Mouse (Mus musculus): ENCODE data around the gene Olfr699. TPM values are rescaled to one million over a fixed set of nuclear protein-coding genes. Genes with fewer than 3 reads are reported as not detected.
"Not testable (repeated sequence)": the region's sequence is repeated elsewhere in the genome, so short reads cannot be mapped to it uniquely, and the experiment has no call there.

Gene Olfr699
- not detected for total RNA-seq (2021)
- long read RNA-seq, experiment 1 = 0 reads
- long read RNA-seq, experiment 2 = 0 reads

DNA sequence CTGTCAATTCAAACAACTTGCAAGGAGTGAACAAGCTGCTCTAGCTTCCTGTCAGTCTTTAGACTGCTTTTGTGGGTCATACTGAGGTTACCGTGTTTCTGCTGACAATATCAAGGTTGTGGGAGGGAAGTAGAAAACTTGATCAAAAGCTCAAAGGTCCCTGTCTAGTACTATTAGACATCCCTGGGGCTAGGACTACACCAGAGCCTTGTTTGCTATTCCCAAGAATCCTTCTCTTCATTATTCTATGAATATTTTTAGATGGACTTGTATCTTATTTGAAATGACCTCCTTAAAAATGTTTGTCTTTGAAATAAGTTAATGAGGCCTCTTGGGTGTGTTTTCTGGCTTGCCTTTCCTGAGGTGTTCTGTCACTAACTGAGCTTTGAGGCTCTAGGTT is at the start of gene Olfr699:
TSS of gene Olfr699 (minus strand) at position 101 of the 400 bp plus-strand sequence.
- no peak for DNase-seq

DNA sequence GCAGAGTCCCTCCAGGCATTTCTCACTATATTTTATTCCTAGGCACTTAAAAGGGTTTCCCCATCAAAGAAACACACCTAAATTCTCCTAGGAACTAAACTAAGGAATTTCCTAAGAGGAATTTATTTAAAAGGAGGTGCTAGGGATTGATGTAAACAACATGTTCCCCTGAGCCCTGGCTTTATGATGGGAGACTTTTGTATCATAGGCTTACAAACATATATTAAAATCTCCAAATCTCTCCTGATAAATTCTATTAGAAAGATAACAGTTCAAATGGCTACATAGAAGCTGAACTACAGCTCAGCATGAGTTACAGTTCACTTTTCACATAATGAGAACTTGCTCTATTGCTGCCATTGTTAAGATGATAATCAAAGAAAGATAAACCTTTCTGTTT is 40.8 kb upstream of the Olfr699 start, which contains the start of gene Olfr702:
TSS of gene Olfr702 (minus strand) at position 101 of the 400 bp plus-strand sequence.
- no peak for DNase-seq

DNA sequence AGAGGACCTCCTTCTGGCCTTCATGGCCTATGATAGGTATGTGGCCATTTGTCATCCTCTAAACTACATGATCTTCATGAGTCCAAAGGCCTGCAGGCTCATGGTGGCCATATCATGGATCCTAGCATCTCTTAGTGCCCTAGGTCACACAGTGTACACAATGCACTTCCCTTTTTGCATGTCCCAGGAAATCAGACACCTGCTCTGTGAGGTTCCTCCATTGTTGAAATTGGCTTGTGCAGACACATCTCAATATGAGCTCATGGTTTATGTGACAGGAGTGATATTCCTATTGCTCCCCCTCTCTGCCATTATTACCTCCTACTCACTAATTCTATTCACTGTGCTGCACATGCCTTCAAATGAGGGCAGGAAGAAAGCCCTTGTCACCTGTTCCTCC is 25.4 kb upstream of the Olfr699 start:
- no peak for DNase-seq

DNA sequence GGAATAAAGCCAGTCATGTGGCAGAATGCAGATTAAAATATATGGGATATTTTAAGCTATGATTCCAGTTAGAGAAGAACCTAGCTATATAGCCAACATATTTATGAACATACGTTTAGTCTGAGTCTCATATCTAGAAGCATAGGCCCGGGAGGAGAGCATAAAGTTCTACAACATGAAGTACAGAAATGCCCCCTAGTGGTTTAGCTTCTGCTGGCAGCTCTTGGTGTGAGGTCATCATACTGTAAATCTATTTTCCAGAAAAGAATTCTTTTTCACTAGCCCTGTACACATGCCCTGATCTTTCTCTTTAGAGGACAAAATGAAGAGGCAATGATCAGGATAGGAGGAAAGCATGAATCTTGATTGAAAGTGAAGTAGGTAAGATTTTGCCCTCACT is 22.8 kb upstream of the Olfr699 start:
- no peak for DNase-seq

DNA sequence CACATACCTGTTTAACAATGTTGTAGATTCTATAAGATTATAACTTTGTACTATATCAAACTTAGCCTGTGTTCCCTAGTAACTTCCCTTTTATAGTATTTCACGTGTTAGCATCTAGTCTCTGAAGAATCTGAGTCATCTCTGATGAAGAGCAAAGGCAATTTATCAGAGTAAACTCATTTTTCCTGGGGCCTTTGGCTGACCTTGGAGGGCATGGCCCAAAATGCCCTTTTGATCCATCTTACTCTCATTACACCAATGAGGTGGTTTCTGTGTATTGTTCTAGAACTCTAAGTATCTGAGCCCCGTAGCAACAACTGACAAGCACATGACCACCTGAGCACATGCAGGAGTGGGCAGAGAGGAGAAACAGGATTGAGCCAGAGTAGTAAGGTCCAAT is 20.8 kb upstream of the Olfr699 start, which contains the start of gene Olfr701:
TSS of gene Olfr701 (plus strand) at position 301 of the 400 bp plus-strand sequence.
- DNase-seq = no peak

DNA sequence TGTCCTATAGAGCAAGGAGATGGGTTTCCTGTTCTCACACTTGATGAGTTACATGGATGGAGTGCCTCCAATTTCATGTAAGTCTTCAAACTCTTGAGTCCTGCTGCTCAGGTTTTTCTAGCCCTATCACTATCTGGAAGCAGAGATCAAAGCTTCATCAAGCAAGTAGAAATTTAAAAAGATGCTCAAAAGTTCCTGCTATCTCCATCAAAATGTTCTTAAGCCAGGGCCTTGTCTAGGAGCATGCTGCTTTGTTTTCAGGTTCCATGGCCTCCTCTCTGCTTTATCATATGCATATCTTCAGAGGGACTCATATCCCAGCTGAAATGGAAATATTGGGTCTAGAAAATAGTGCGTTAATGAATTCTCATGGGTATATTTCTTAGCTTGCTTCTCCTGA is 15.7 kb upstream of the Olfr699 start, which contains the start of gene Olfr700:
TSS of gene Olfr700 (minus strand) at position 101 of the 400 bp plus-strand sequence.
- DNase-seq = no peak

DNA sequence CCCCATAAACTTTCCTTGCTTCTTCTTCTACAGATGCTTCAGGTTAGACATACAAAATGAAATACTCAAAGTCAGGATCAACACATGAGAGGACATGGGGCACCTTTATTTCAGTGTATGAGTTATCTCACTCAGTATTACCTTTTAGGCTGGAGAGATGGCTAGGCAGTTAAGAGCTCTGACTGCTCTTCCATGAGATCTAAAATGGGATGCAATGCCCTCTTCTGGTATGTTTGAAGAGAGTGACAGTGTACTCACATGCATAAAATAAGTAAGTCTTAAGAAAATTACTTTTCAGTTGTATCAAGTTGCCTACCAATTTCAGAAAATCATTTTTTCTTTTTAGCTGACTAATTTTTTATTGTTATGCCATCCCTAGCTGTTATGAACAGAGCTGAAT is 4.7 kb downstream of the Olfr699 start:
- DNase-seq = no peak

DNA sequence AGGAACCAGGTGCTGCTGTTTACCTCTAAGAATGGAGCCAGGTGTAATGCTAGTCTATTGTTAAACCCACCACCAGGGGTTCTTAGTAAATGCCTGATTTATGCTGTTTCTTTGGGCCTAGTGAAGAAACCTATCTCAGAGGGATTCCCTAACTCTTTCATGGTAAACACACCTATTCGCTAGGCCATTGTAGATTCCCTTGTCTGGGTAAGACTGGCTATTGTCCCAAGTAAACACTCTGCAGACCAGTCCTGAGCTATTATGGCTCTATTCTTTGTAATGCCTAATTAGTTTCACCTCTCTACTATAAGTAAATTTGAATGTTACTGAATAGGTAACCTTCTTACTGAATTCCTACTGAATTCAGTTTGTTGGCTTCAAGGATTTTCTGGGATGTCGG is 32.0 kb downstream of the Olfr699 start:
- not testable (repeated sequence) for DNase-seq

DNA sequence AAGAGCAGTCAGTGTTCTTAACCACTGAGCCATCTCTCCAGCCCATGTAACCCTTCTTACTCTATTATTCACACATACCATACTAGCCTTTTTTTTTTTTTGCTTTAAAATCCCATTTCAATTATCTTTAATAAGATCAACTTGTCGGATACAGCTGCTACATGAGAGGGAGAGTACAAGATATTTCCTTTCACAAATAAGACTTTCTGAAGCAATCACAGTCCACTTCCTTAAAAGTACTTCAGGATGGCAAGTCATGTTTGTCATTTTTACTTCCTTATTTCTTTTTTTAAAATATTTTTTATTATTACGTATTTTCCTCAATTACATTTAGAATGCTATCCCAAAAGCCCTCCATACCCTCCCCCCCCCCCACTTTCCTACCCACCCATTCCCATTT is 34.2 kb downstream of the Olfr699 start:
- no peak for DNase-seq

DNA sequence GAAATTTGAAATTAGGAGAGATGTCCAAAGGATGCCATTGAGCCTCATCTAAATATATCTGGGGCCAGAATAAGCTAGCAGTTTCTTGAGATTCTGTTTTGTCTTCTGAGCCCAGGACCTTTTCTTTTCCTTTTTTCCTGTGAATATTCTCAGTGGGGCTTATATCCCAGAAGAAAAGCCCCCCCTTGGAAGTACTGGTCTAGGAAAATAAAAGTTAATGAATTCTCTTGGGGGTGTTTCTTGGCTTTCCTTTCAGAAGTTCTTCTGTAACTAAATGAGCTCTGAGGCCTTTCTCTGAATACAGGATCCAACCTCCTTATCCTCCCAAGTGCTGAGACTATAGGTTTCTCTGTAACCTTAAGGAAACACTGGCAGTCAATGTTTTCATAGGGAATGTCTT is 37.7 kb downstream of the Olfr699 start, which contains the start of gene Olfr698:
TSS of gene Olfr698 (minus strand) at position 101 of the 400 bp plus-strand sequence.
- no peak for DNase-seq

DNA sequence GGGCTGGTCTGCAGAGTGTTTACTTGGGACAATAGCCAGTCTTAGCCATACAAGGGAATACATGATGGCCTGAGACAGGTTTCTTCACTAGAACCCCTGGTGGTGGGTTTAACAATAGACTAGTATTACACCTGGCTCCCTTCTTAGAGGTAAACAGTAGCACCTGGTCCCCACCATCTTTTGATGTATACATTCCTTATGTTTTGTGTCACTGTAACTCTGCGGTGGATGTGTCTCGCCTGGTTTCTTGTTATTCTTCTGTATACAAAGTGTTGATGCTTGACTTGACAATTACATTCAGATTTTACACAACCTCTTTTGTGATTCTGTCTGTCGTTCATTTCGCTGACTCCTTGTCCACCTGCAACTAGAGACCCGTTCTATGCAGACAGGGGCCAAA is 47.2 kb downstream of the Olfr699 start:
- no peak for DNase-seq

DNA sequence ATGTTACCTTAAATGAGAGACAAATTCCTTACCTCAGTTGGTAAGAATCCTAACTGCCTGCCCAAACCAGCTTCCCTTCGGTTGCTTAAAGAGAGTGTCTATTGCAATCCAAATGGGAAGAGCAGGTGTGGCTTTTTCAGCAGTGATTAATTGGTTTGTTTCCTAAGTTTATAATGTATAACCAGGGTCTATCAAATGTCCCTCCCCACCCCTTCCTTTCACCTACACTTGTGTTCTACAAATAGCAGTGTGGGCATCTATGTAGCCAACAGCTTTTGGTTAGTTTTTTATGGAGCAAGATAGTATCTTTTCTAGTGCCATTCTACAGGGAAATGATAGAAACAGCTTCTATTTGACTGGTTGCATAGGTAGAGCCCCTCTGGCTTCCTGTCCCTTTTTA is 50.7 kb downstream of the Olfr699 start, which contains the start of gene Olfr697:
TSS of gene Olfr697 (minus strand) at position 101 of the 400 bp plus-strand sequence.
- no peak for DNase-seq

Other genes with a start within 250 kb of the Olfr699 start
- gene Olfr693, start 112.6 kb downstream of the Olfr699 start, total RNA-seq (2021) = not detected
- not detected for gene Olfr694, start 101.4 kb downstream of the Olfr699 start, total RNA-seq (2021)
- gene Olfr695, start 76.8 kb downstream of the Olfr699 start, total RNA-seq (2021) = not detected
- gene Olfr697, start 50.8 kb downstream of the Olfr699 start, total RNA-seq (2021) = not detected
- gene Olfr698, start 37.8 kb downstream of the Olfr699 start, total RNA-seq (2021) = not detected
- not detected for gene Olfr700, start 15.6 kb upstream of the Olfr699 start, total RNA-seq (2021)
- gene Olfr701, start 20.9 kb upstream of the Olfr699 start, total RNA-seq (2021) = not detected
- not detected for gene Olfr702, start 40.7 kb upstream of the Olfr699 start, total RNA-seq (2021)
- gene Olfr703, start 50.2 kb upstream of the Olfr699 start, total RNA-seq (2021) = not detected
- not detected for gene Olfr704, start 70.0 kb upstream of the Olfr699 start, total RNA-seq (2021)
- gene Olfr705, start 83.7 kb upstream of the Olfr699 start, total RNA-seq (2021) = not detected
- gene Olfr706, start 95.0 kb upstream of the Olfr699 start, total RNA-seq (2021) = not detected
- gene Olfr707, start 108.0 kb upstream of the Olfr699 start, total RNA-seq (2021) = not detected
- gene Olfr1532-ps1, start 114.8 kb upstream of the Olfr699 start, total RNA-seq (2021) = not detected
- not detected for gene Olfr709-ps1, start 139.0 kb upstream of the Olfr699 start, total RNA-seq (2021)
- not detected for gene Olfr710, start 155.1 kb upstream of the Olfr699 start, total RNA-seq (2021)
- not detected for gene Olfr6, start 170.7 kb upstream of the Olfr699 start, total RNA-seq (2021)
- gene Olfr711, start 182.3 kb upstream of the Olfr699 start, total RNA-seq (2021) = not detected
- not detected for gene Olfr2, start 212.9 kb upstream of the Olfr699 start, total RNA-seq (2021)
- gene Olfr713, start 238.0 kb upstream of the Olfr699 start, total RNA-seq (2021) = not detected